Mouse (Mus musculus): ENCODE results near the gene Klhl3.

DNA sequence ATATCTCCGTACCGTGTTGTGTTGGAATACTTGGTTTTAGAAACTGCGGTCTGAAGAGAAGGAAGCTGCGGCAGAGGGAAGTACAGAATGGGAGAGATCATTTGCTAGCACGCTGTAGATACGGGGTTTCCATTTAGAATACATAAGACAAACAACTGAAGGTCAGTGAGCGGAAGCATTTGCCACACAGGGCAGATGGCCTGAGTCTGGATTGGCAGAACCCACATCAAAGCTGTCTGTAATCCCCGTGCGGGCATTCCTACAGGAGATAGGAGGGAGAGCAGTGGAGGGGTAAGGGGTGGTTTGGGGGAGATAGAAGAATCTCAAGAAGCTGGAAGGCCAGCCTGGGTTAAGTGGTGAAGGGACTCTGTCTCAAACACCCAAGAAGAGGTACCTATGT lies 38.5 kb downstream of the Klhl3 start:
- TF ChIP-seq CTCF (IDR thresholded peaks at IDR 0.05; ENCODE audit: borderline replicate concordance, control insufficient read depth, extremely low read depth, insufficient read depth, low read length, poor library complexity) (no peak), POLR2A (IDR thresholded peaks at IDR 0.05; ENCODE audit: control insufficient read depth, extremely low read depth, insufficient read depth, low read length, poor library complexity) (no peak)
